Mouse (Mus musculus) adrenal gland, postnatal 36 days (tissue): ENCODE results near the gene Mapk8. TPM values are rescaled to one million over a fixed set of nuclear protein-coding genes. Genes with fewer than 3 reads are reported as not detected.

Source experiments
- DNase-seq, 2 experiments: peaks; one replicate each; pipeline ENCODE4 v3.0.0; 2021; ENCODE audit warnings: mixed read lengths in 1 of 2
- total RNA-seq, 2 experiments: library from RNA; stranded (reverse); gene quantifications; 2 replicates each; pipeline ENCODE4 v1.2.3; 2021

Gene Mapk8
- total RNA-seq, 2 experiments from 2014 or later: 26.1 to 26.4 TPM

- no peak for DNase-seq
These were observed 98.8 kb downstream of the Mapk8 start for GRCm38 (mm10) chr14:33348146-33348545.

GRCm38 (mm10) chr14:33347738-33348137, 99.2 kb downstream of the Mapk8 start:
- DNase-seq: no peak

- DNase-seq: no peak
These were observed 100.4 kb downstream of the Mapk8 start for GRCm38 (mm10) chr14:33346546-33346945.

- DNase-seq: no peak
These were observed 103.7 kb downstream of the Mapk8 start for GRCm38 (mm10) chr14:33343131-33343725.

DNA sequence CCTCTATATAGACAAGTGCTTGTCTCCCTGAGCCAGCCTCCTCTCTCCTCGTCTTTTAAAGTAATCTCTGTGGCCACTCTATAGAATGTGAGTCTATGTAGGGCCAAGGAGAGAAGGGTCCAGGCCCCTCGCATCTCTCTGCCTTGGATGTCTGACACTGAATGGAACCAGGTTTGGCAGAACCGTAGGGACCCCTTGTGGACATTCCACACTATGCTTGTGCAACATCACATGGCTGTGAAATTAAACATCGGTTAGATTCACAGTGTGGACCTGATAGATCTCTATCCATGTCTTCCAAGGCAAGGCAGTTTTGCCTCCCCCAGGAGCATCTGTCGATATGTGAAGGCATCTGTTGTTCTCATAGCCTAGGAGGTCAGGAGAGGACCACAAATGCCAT, 108.3 kb downstream of the Mapk8 start:
- no peak for DNase-seq

DNA sequence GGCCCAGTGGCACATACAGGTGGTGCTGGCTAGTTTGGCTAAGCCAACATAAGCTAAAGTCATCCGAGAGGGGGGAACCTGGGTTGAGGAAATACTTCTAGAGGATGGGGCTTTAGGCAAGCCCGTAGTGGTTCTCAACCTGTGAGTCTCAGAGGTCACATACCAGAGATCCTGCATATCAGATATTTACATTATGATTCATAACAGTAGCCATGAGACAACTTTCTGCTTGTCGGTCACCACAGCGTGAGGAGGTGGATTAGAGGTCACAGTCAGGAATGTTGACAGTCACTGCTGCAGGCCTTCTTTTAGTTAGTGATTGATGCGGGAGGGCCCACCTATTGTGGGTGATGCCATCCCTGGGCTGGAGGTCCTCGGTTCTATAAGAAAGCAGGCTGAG, 111.2 kb downstream of the Mapk8 start:
- no peak for DNase-seq

DNA sequence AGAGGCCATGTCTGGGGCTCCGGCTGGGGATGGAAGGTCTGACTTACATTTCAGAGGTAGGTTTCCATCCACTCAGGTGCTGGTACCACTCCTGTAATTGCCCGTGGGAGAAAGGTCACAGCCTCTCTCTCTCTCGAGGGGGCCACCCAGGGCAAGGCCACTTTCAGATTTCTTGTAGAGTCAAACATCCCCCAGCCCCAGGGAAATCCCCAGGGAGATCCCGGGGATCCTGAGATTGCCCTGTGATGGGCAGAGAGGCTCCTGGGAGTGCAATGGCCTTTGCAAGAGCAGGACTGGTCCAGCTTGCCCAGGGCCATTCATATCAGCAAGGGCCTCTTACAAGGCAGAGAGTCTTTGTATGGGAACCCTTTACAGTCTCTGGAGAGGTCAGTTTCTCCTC, 112.6 kb downstream of the Mapk8 start:
- DNase-seq: no peak

DNA sequence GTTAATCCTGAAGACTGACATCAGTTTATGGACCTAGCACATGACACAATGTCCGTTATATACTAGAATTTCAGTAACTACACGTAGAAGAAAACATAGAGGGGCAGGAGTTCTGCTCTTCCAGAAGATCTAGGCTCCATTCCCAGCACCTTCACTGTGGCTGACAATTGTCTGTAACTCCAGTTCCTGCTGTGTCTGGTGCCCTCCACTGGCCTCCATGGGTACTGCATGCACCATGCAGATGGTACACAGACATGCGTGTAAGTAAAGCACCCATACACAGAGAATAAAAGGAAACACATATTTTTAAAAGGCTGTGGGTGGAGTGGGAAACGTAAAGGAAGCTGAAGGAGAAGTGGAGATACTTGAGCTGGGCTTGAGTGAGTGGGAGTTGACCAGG, 113.1 kb downstream of the Mapk8 start:
- peak in 1 of 2 experiments; percentile 14 for DNase-seq

DNA sequence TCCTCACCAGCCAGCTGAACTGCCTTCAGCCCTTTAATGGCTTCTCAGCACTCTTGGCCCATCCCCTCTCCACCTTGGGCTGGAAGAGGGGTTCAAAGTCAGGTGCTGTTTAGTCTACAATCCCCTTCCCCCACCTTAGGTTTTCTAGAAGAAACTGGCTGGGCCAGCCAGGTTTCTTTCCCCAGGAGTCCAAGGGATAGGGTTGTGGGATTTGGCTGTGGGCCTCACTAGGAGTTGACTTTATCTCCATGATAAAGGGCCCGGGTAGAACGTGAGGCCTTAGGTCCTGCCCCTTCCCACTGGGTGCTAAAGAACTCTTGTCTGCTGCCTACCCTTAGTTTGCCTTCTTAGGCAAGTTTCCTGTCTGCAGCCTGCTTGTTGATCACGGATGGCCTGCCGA, 115.3 kb downstream of the Mapk8 start:
- DNase-seq: no peak

DNA sequence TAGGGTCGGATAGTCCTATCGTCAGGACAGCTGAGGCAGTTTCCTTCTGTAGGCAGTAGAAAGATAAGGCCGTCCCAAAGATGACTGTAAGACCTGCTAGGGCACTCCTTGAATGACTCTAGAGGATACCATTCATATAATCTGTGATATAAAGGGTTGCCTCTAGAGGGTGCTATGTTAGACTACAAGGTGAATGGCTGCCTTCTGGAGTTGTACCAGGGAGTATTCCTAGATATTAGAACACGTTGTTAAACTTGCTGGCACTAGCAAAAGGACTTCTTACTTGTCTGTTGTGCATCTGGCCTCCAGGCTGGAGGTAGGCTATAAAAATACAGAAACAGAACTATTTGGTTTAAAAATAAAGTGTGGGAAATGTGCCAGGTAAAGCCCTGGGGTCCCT, 116.0 kb downstream of the Mapk8 start:
- DNase-seq: no peak

GRCm38 (mm10) chr14:33329297-33329805, 117.6 kb downstream of the Mapk8 start:
- no peak for DNase-seq

GRCm38 (mm10) chr14:33328369-33328768, 118.6 kb downstream of the Mapk8 start:
- DNase-seq: no peak

Other genes with a start within 250 kb of the Mapk8 start
- 1 to 10 TPM; 3.6 to 5.3 TPM for gene Arhgap22, start 233.1 kb downstream of the Mapk8 start, total RNA-seq
- not detected for gene Frmpd2, start 24.5 kb upstream of the Mapk8 start, total RNA-seq
- not detected for gene Ptpn20, start 142.0 kb upstream of the Mapk8 start, total RNA-seq